Mouse (Mus musculus) CD4-positive helper T cell, adult 2 months (primary cell): ENCODE data around the gene Slc22a5.
"Not testable (repeated sequence)": the region's sequence is repeated elsewhere in the genome, so short reads cannot be mapped to it uniquely, and the experiment has no call there.

Source experiments
- DNase-seq: peaks from one replicate; pipeline ENCODE4 v3.0.0-alpha.2; 2012; ENCODE audit warnings: low read depth, missing footprints, low spot score

The Slc22a5 gene

GRCm38 (mm10) chr11:53889091-53889645 is 2.3 kb downstream of the Slc22a5 start:
- no peak for DNase-seq

GRCm38 (mm10) chr11:53888242-53888641 is 3.2 kb downstream of the Slc22a5 start:
- no peak for DNase-seq

- no peak for DNase-seq
These were observed 8.2 kb downstream of the Slc22a5 start for GRCm38 (mm10) chr11:53883287-53883686.

- not testable (repeated sequence) for DNase-seq
These were observed 13.4 kb downstream of the Slc22a5 start for GRCm38 (mm10) chr11:53878096-53878495.

GRCm38 (mm10) chr11:53876488-53876887 is 15.0 kb downstream of the Slc22a5 start:
- DNase-seq = no peak

- peak; percentile 50 for DNase-seq
These were observed 16.8 kb downstream of the Slc22a5 start for GRCm38 (mm10) chr11:53874706-53875105.

- not testable (repeated sequence) for DNase-seq
These were observed 17.4 kb downstream of the Slc22a5 start for GRCm38 (mm10) chr11:53873909-53874704.

- no peak for DNase-seq
These were observed 19.5 kb downstream of the Slc22a5 start for GRCm38 (mm10) chr11:53871786-53872507.

GRCm38 (mm10) chr11:53869172-53869571 is 22.3 kb downstream of the Slc22a5 start:
- no peak for DNase-seq

- not testable (repeated sequence) for DNase-seq
These were observed 23.1 kb downstream of the Slc22a5 start for GRCm38 (mm10) chr11:53868323-53868722.

GRCm38 (mm10) chr11:53864724-53865310 is 26.6 kb downstream of the Slc22a5 start:
- DNase-seq = not testable (repeated sequence)

GRCm38 (mm10) chr11:53860944-53861343 is 30.5 kb downstream of the Slc22a5 start:
- DNase-seq = not testable (repeated sequence)

GRCm38 (mm10) chr11:53858761-53859580 is 32.5 kb downstream of the Slc22a5 start, which contains the start of gene Gm12216:
Gene Gm12216, minus strand, starts transcription at chr11:53859256.
- peak; percentile 87 for DNase-seq

GRCm38 (mm10) chr11:53858058-53858760 is 33.3 kb downstream of the Slc22a5 start:
- no peak for DNase-seq

- no peak for DNase-seq
These were observed 37.8 kb downstream of the Slc22a5 start for GRCm38 (mm10) chr11:53853665-53854064.

GRCm38 (mm10) chr11:53851795-53852194 is 39.7 kb downstream of the Slc22a5 start:
- peak; percentile 90 for DNase-seq

GRCm38 (mm10) chr11:53849588-53850320 is 41.7 kb downstream of the Slc22a5 start:
- peak; percentile 72 for DNase-seq

- DNase-seq = peak; percentile 80
These were observed 45.8 kb downstream of the Slc22a5 start for GRCm38 (mm10) chr11:53845680-53846079.

GRCm38 (mm10) chr11:53843106-53843505 is 48.4 kb downstream of the Slc22a5 start:
- no peak for DNase-seq

GRCm38 (mm10) chr11:53842161-53842581 is 49.3 kb downstream of the Slc22a5 start:
- peak; percentile 55 for DNase-seq
